Mouse (Mus musculus): ENCODE measurements around the gene Eya3. TPM values are rescaled to one million over a fixed set of nuclear protein-coding genes. Genes with fewer than 3 reads are reported as not detected.
"Not testable (repeated sequence)": the region's sequence is repeated elsewhere in the genome, so short reads cannot be mapped to it uniquely, and the experiment has no call there.

Gene Eya3
- polyA plus RNA-seq (2014; fragmentation: Nextera tagmentation; extraction: Ambion mirVana), result 21.9 and 34.1 TPM in 2 replicates

GRCm38 (mm10) chr4:132638461-132639190 lies at the start of gene Eya3:
Gene Eya3, plus strand, starts transcription at chr4:132638987.
- Histone ChIP-seq H3K27ac (ENCODE audit: low read depth, low read length) (peak within 1 kb of the TSS; percentile 80), H3K9me3 (ENCODE audit: control insufficient read depth, low read length) (no peaks in the 10 kb centered on the region), H3K27me3 (ENCODE audit: control insufficient read depth, insufficient read depth, low read length) (no peaks in the 10 kb centered on the region), H3K4me1 (replicated peaks; ENCODE audit: control insufficient read depth, insufficient read depth, low read length) (0 out of 2 replicates have a peak, but pooled peaks cover 2% of the 10 kb centered on the region), H3K4me3 (ENCODE audit: low read depth, low read length) (peak within 1 kb of the TSS; percentile 95), H3K36me3 (ENCODE audit: control insufficient read depth, insufficient read depth, low read length) (no peaks in the 10 kb centered on the region), H3K4me2 (replicated peaks; ENCODE audit: low read depth, low read length) (peak within 1 kb of the TSS; percentile 89), H3K9ac (ENCODE audit: low read depth, low read length) (peak within 1 kb of the TSS; percentile 90)
- ATAC-seq (ENCODE audit: low FRiP score) (peak; percentile 98), DNase-seq (ENCODE audit: low spot score) (peak; percentile 98)
- under 1% methylated on average over 41 of the region's 41 CpGs for WGBS

DNA sequence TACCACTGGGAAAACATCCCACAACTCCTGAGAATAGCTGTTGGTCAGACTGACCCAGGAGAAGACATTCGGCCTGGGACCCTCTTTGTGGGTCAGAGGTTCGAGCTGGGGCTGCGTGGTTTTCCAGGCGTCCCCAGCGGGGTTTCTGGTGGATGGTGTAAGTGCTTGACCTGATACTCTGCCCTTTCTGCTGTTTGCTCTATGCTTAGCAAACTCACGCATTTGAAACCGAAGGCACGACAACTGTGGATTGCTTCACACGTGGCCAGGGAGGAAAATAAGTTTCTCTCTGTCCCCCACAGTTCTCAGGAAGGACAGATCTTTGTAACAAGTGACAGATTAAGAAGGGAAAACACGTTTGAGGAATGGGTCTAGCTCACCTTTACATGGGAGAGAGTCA lies 48.1 kb upstream of the Eya3 start:
- H3K36me3 ChIP-seq (ENCODE audit: control insufficient read depth, insufficient read depth, low read length), result no peaks in the 10 kb centered on the region
- no peak overlapping the region for H3K4me3 ChIP-seq (ENCODE audit: low read depth, low read length)
- H3K4me1 ChIP-seq (replicated peaks; ENCODE audit: control insufficient read depth, insufficient read depth, low read length), result no peaks in the 10 kb centered on the region
- no peaks in the 10 kb centered on the region for H3K9me3 ChIP-seq (ENCODE audit: control insufficient read depth, low read length)
- ATAC-seq (ENCODE audit: low FRiP score) (no peak), DNase-seq (ENCODE audit: low spot score) (no peak)
- H3K27me3 ChIP-seq (ENCODE audit: control insufficient read depth, insufficient read depth, low read length), result no peaks in the 10 kb centered on the region
- 81% methylated on average over 10 of the region's 10 CpGs for WGBS
- no peak overlapping the region for H3K27ac ChIP-seq (ENCODE audit: low read depth, low read length)
- H3K9ac ChIP-seq (ENCODE audit: low read depth, low read length), result no peak overlapping the region
- no peak overlapping the region for H3K4me2 ChIP-seq (replicated peaks; ENCODE audit: low read depth, low read length)

- Histone ChIP-seq H3K36me3 (ENCODE audit: control insufficient read depth, insufficient read depth, low read length) (no peaks in the 10 kb centered on the region), H3K27ac (ENCODE audit: low read depth, low read length) (no peak overlapping the region), H3K4me2 (replicated peaks; ENCODE audit: low read depth, low read length) (no peak overlapping the region), H3K27me3 (ENCODE audit: control insufficient read depth, insufficient read depth, low read length) (no peaks in the 10 kb centered on the region), H3K4me1 (replicated peaks; ENCODE audit: control insufficient read depth, insufficient read depth, low read length) (no peaks in the 10 kb centered on the region), H3K9me3 (ENCODE audit: control insufficient read depth, low read length) (no peaks in the 10 kb centered on the region), H3K9ac (ENCODE audit: low read depth, low read length) (no peak overlapping the region), H3K4me3 (ENCODE audit: low read depth, low read length) (no peak overlapping the region)
- 92% methylated on average over 9 of the region's 9 CpGs for WGBS
- DNase-seq (ENCODE audit: low spot score) (no peak), ATAC-seq (ENCODE audit: low FRiP score) (no peak)
These were observed 45.8 kb upstream of the Eya3 start for GRCm38 (mm10) chr4:132592958-132593357.

DNA sequence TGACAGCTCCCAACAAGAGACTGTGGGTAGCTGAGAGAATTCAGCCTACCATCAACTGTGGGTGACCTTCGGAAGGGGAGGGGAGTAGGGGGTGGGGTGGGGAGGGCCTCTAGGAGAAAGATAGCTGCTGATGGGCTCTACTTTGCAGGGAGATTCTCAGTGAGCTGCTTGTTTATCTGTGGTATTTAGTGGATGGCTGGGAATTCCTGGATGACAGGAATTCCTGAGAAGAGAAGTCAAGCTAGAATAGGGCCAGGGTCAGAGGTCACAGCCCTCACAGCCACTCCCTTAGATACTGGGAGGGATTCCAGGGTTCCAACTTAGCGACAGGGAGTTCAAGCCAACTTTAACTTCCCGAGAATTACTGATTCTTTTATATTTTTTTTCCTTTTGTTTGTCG lies 44.6 kb upstream of the Eya3 start:
- H3K4me3 ChIP-seq (ENCODE audit: low read depth, low read length), result no peak overlapping the region
- no peak overlapping the region for H3K9ac ChIP-seq (ENCODE audit: low read depth, low read length)
- ATAC-seq (ENCODE audit: low FRiP score) (no peak), DNase-seq (ENCODE audit: low spot score) (no peak)
- no peaks in the 10 kb centered on the region for H3K4me1 ChIP-seq (replicated peaks; ENCODE audit: control insufficient read depth, insufficient read depth, low read length)
- no peaks in the 10 kb centered on the region for H3K9me3 ChIP-seq (ENCODE audit: control insufficient read depth, low read length)
- H3K27me3 ChIP-seq (ENCODE audit: control insufficient read depth, insufficient read depth, low read length), result no peaks in the 10 kb centered on the region
- H3K27ac ChIP-seq (ENCODE audit: low read depth, low read length), result no peak overlapping the region
- no peak overlapping the region for H3K4me2 ChIP-seq (replicated peaks; ENCODE audit: low read depth, low read length)
- H3K36me3 ChIP-seq (ENCODE audit: control insufficient read depth, insufficient read depth, low read length), result no peaks in the 10 kb centered on the region
- 23% methylated on average over 4 of the region's 4 CpGs for WGBS

GRCm38 (mm10) chr4:132598861-132599260 lies 39.9 kb upstream of the Eya3 start:
- no peak overlapping the region for H3K4me2 ChIP-seq (replicated peaks; ENCODE audit: low read depth, low read length)
- H3K36me3 ChIP-seq (ENCODE audit: control insufficient read depth, insufficient read depth, low read length), result no peaks in the 10 kb centered on the region
- 88% methylated on average over 2 of the region's 2 CpGs for WGBS
- no peak overlapping the region for H3K4me3 ChIP-seq (ENCODE audit: low read depth, low read length)
- no peaks in the 10 kb centered on the region for H3K27me3 ChIP-seq (ENCODE audit: control insufficient read depth, insufficient read depth, low read length)
- H3K4me1 ChIP-seq (replicated peaks; ENCODE audit: control insufficient read depth, insufficient read depth, low read length), result no peaks in the 10 kb centered on the region
- no peak for DNase-seq (ENCODE audit: low spot score)
- ATAC-seq (ENCODE audit: low FRiP score), result no peak
- no peaks in the 10 kb centered on the region for H3K9me3 ChIP-seq (ENCODE audit: control insufficient read depth, low read length)
- H3K27ac ChIP-seq (ENCODE audit: low read depth, low read length), result no peak overlapping the region
- no peak overlapping the region for H3K9ac ChIP-seq (ENCODE audit: low read depth, low read length)

GRCm38 (mm10) chr4:132599764-132600163 lies 39.0 kb upstream of the Eya3 start:
- DNase-seq (ENCODE audit: low spot score), result no peak
- ATAC-seq (ENCODE audit: low FRiP score), result no peak
- WGBS, result 91% methylated on average over 3 of the region's 3 CpGs
- no peaks in the 10 kb centered on the region for H3K9me3 ChIP-seq (ENCODE audit: control insufficient read depth, low read length)
- no peaks in the 10 kb centered on the region for H3K4me1 ChIP-seq (replicated peaks; ENCODE audit: control insufficient read depth, insufficient read depth, low read length)
- H3K36me3 ChIP-seq (ENCODE audit: control insufficient read depth, insufficient read depth, low read length), result no peaks in the 10 kb centered on the region
- H3K9ac ChIP-seq (ENCODE audit: low read depth, low read length), result no peak overlapping the region
- H3K27ac ChIP-seq (ENCODE audit: low read depth, low read length), result no peak overlapping the region
- no peak overlapping the region for H3K4me3 ChIP-seq (ENCODE audit: low read depth, low read length)
- H3K27me3 ChIP-seq (ENCODE audit: control insufficient read depth, insufficient read depth, low read length), result no peaks in the 10 kb centered on the region
- no peak overlapping the region for H3K4me2 ChIP-seq (replicated peaks; ENCODE audit: low read depth, low read length)

DNA sequence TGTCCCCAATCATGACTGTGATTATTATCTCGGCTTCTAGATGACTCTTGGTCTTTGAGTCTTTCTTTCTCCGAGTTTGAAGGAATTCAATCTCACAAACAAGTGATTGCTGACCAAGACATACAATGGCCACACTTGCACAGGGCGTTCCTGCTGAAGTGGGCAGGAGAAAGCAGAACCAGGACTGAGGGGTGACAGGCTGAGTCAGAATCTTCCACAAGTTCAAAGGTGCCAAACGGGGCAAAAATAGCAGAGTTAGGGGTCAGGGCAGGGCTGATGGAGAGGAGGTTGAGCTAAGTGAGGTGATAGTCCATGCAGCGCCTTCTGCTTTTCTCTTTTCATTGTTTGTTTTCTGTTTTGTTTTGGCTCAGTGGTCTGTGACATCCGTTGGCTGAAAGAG lies 38.3 kb upstream of the Eya3 start:
- no peaks in the 10 kb centered on the region for H3K36me3 ChIP-seq (ENCODE audit: control insufficient read depth, insufficient read depth, low read length)
- WGBS, result 79% methylated on average over 6 of the region's 6 CpGs

GRCm38 (mm10) chr4:132601242-132601641 lies 37.5 kb upstream of the Eya3 start:
- WGBS, result 86% methylated on average over 4 of the region's 5 CpGs
- not testable (repeated sequence) for DNase-seq (ENCODE audit: low spot score); H3K4me2 ChIP-seq (replicated peaks; ENCODE audit: low read depth, low read length); H3K4me1 ChIP-seq (replicated peaks; ENCODE audit: control insufficient read depth, insufficient read depth, low read length); H3K27ac ChIP-seq (ENCODE audit: low read depth, low read length); H3K9ac ChIP-seq (ENCODE audit: low read depth, low read length); H3K9me3 ChIP-seq (ENCODE audit: control insufficient read depth, low read length); H3K4me3 ChIP-seq (ENCODE audit: low read depth, low read length); H3K36me3 ChIP-seq (ENCODE audit: control insufficient read depth, insufficient read depth, low read length); H3K27me3 ChIP-seq (ENCODE audit: control insufficient read depth, insufficient read depth, low read length); ATAC-seq (ENCODE audit: low FRiP score)

More for the DNA sequence above, 38.3 kb upstream of the Eya3 start:
- ATAC-seq (ENCODE audit: low FRiP score), result no peak
- no peak overlapping the region for H3K4me3 ChIP-seq (ENCODE audit: low read depth, low read length)
- no peak overlapping the region for H3K9ac ChIP-seq (ENCODE audit: low read depth, low read length)
- DNase-seq (ENCODE audit: low spot score), result no peak
- no peaks in the 10 kb centered on the region for H3K4me1 ChIP-seq (replicated peaks; ENCODE audit: control insufficient read depth, insufficient read depth, low read length)
- H3K27me3 ChIP-seq (ENCODE audit: control insufficient read depth, insufficient read depth, low read length), result no peaks in the 10 kb centered on the region
- no peak overlapping the region for H3K4me2 ChIP-seq (replicated peaks; ENCODE audit: low read depth, low read length)
- no peaks in the 10 kb centered on the region for H3K9me3 ChIP-seq (ENCODE audit: control insufficient read depth, low read length)
- no peak overlapping the region for H3K27ac ChIP-seq (ENCODE audit: low read depth, low read length)

- ATAC-seq (ENCODE audit: low FRiP score), result no peak
These were observed 35.3 kb upstream of the Eya3 start for GRCm38 (mm10) chr4:132603468-132603867.

More at GRCm38 (mm10) chr4:132603468-132603867, 35.3 kb upstream of the Eya3 start:
- no peak overlapping the region for H3K9ac ChIP-seq (ENCODE audit: low read depth, low read length)
- H3K4me3 ChIP-seq (ENCODE audit: low read depth, low read length), result no peak overlapping the region
- no peak overlapping the region for H3K27ac ChIP-seq (ENCODE audit: low read depth, low read length)
- no peaks in the 10 kb centered on the region for H3K4me1 ChIP-seq (replicated peaks; ENCODE audit: control insufficient read depth, insufficient read depth, low read length)
- no peak overlapping the region for H3K4me2 ChIP-seq (replicated peaks; ENCODE audit: low read depth, low read length)
- no peaks in the 10 kb centered on the region for H3K36me3 ChIP-seq (ENCODE audit: control insufficient read depth, insufficient read depth, low read length)
- 83% methylated on average over 4 of the region's 4 CpGs for WGBS
- DNase-seq (ENCODE audit: low spot score), result no peak
- no peaks in the 10 kb centered on the region for H3K9me3 ChIP-seq (ENCODE audit: control insufficient read depth, low read length)
- no peaks in the 10 kb centered on the region for H3K27me3 ChIP-seq (ENCODE audit: control insufficient read depth, insufficient read depth, low read length)

All from hindbrain, embryonic 11.5 days (tissue).